Mouse (Mus musculus) ES-E14 (cell line): ENCODE data around the gene Fbxl5.

Experiments used
- HCFC1 ChIP-seq: IDR thresholded peaks from 2 replicates; pipeline ENCODE4 v1.6.1; 2012; ENCODE audit warnings: low read length, inconsistent platforms, borderline replicate concordance; ENCODE audit not compliant: insufficient read depth
- MAFK ChIP-seq: IDR thresholded peaks from 2 replicates; pipeline ENCODE4 v1.6.1; 2014; ENCODE audit warnings: mild to moderate bottlenecking, low read depth, low read length, inconsistent platforms; ENCODE audit not compliant: insufficient read depth
- ZC3H11A ChIP-seq: IDR thresholded peaks from 2 replicates; pipeline ENCODE4 v1.6.1; 2012; ENCODE audit warnings: low read depth, mild to moderate bottlenecking, inconsistent platforms, low read length, borderline replicate concordance
- ZNF384 ChIP-seq: IDR thresholded peaks from 2 replicates; pipeline ENCODE4 v1.6.1; 2012; ENCODE audit warnings: low read depth, low read length, inconsistent platforms

GRCm38 (mm10) chr5:43721538-43722451, 99.6 kb downstream of the Fbxl5 start:
- TF ChIP-seq ZNF384, result no peak
- TF ChIP-seq ZC3H11A, result no peak
- no peak for TF ChIP-seq HCFC1
- TF ChIP-seq MAFK, result no peak
